9 mouse cellular contexts compared by ENCODE assay signal in the genomic region with DNA sequence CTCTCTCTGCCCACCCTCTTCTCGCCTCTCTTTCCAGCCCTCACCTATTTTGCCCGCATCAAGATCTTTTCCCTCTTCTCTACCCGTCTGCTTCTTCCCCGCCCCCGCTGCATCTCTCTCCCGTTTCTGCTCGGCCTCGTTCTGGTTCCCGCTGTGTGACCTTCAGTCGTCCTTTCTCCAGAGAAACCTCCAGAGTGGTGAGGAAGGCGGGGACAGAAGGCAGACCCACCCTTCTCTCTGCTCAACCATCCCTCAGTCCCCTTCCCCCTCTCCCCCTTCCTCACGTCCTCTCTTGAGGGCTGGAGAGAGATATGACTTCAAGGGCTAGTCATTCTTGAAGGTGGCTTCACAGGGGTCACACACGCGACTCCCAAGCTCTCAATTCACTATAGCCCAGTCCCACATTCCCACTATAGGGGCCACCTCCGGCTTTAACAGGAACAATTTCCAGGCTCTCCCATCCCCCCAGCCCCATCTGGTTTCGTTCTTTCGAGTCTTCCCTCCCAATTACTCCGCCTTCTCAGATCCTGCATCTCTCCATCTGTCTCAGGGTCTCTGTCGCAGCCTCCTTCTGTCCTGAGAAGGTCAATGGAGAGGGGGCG. TPM values are rescaled to one million over a fixed set of nuclear protein-coding genes. Genes with fewer than 3 reads are reported as not detected.
A peak's percentile ranks its signal among the peaks of the same experiment; 100 is the strongest.
DNase-seq lines count a peak whose midpoint lies in the region; ATAC-seq and TF ChIP-seq lines count a peak whose summit lies in the region.
"Had no signal": no experiment of that assay in that cellular context is flagged by ENCODE, and none has a peak within 500 bp of the region (broad histone marks: within the 10 kb centered on the region; RNA-seq: fewer than 3 reads in every experiment).

No protein-coding gene starts in this region.

- peaks cover 88% of the 10 kb centered on the region for H3K27me3 ChIP-seq in hindbrain, embryonic 12.5 days
- peaks cover 95% of the 10 kb centered on the region for H3K27me3 ChIP-seq in midbrain, embryonic 10.5 days (ENCODE audit: low read depth, poor library complexity, severe bottlenecking)
- peaks cover 68% of the 10 kb centered on the region for H3K27me3 ChIP-seq in liver, postnatal 0 days (ENCODE audit: insufficient read depth, low read length)

- H3K4me2 ChIP-seq in hindbrain, embryonic 12.5 days (replicated peaks), result peak overlapping the region; percentile 67
- no peak overlapping the region for H3K4me2 ChIP-seq in liver, postnatal 0 days (ENCODE audit: low read depth, low read length)

- H3K4me1 ChIP-seq in hindbrain, embryonic 12.5 days, result peaks cover 63% of the 10 kb centered on the region
- peaks cover 70% of the 10 kb centered on the region for H3K4me1 ChIP-seq in midbrain, embryonic 10.5 days
- H3K4me1 ChIP-seq in liver, postnatal 0 days (ENCODE audit: insufficient read depth), result peaks cover 5% of the 10 kb centered on the region

- no peak for TF ChIP-seq CTCF in liver, postnatal 0 days (IDR thresholded peaks at IDR 0.05; ENCODE audit: low read depth)

- peak overlapping the region; percentile 95 for H3K27ac ChIP-seq in hindbrain, embryonic 12.5 days
- H3K27ac ChIP-seq in midbrain, embryonic 10.5 days (replicated peaks), result peak overlapping the region; percentile 75
- no peak overlapping the region for H3K27ac ChIP-seq in liver, postnatal 0 days (ENCODE audit: low read depth)
- H3K27ac ChIP-seq: liver, embryonic 15.5 days had no signal

- H3K4me3 ChIP-seq in hindbrain, embryonic 12.5 days, result peak overlapping the region; percentile 10; the same call in 1 of the 2 replicates
- H3K4me3 ChIP-seq in midbrain, embryonic 10.5 days, result peak overlapping the region; percentile 58
- H3K4me3 ChIP-seq in liver, postnatal 0 days (ENCODE audit: low read depth, low read length), result no peak overlapping the region

- TF ChIP-seq EP300 in liver, postnatal 0 days (IDR thresholded peaks at IDR 0.05; ENCODE audit: low read depth), result no peak

- no peaks in the 10 kb centered on the region for H3K9me3 ChIP-seq in hindbrain, embryonic 12.5 days (replicated peaks)
- H3K9me3 ChIP-seq in midbrain, embryonic 10.5 days (replicated peaks), result no peaks in the 10 kb centered on the region
- no peaks in the 10 kb centered on the region for H3K9me3 ChIP-seq in liver, postnatal 0 days (ENCODE audit: low read length)
- H3K9me3 ChIP-seq: liver, embryonic 15.5 days had no signal

- H3K36me3 ChIP-seq in hindbrain, embryonic 12.5 days, result peaks cover 20% of the 10 kb centered on the region
- peaks cover 22% of the 10 kb centered on the region for H3K36me3 ChIP-seq in midbrain, embryonic 10.5 days
- H3K36me3 ChIP-seq in liver, postnatal 0 days (replicated peaks; ENCODE audit: insufficient read depth, low read length), result no peaks in the 10 kb centered on the region
- H3K36me3 ChIP-seq: liver, embryonic 15.5 days had no signal

- peak; percentile 73 for DNase-seq in layer of hippocampus, adult 11-12 months (ENCODE audit: low spot score)
- DNase-seq in layer of hippocampus, adult 9-10 months (ENCODE audit: low spot score), result no peak
- no peak for DNase-seq in midbrain, embryonic 10.5 days (ENCODE audit: low spot score)
- no peak for DNase-seq in liver, postnatal 0 days
- DNase-seq in lung, postnatal 10 days, result no peak
- no peak for DNase-seq in ovary, adult 18-20 months (ENCODE audit: low spot score)
- DNase-seq in thymus, postnatal 14 days, result no peak

- ATAC-seq in hindbrain, embryonic 12.5 days (ENCODE audit: low FRiP score), result no peak
- no peak for ATAC-seq in liver, postnatal 0 days

- 5% methylated on average over 20 of the region's 20 CpGs for WGBS in hindbrain, embryonic 12.5 days
- WGBS in midbrain, embryonic 10.5 days, result 7% methylated on average over 20 of the region's 20 CpGs
- WGBS in liver, postnatal 0 days (ENCODE audit: insufficient replicate concordance), result 14% methylated on average over 20 of the region's 20 CpGs

- H3K9ac ChIP-seq in hindbrain, embryonic 12.5 days, result peak overlapping the region; percentile 60; the same call in 1 of the 2 replicates
- no peak overlapping the region for H3K9ac ChIP-seq in liver, postnatal 0 days (replicated peaks)
- H3K9ac ChIP-seq: liver, embryonic 15.5 days had no signal

RNA-seq across cellular contexts. Expression of a gene that starts 3.4 kb away (rescaled TPM):
- polyA plus RNA-seq in hindbrain, embryonic 12.5 days (2016; fragmentation: Nextera tagmentation; extraction: Ambion mirVana), result 110 and 121 TPM in 2 replicates
- 11.1 and 27.0 TPM in 2 replicates for polyA plus RNA-seq in midbrain, embryonic 10.5 days (2016; fragmentation: Nextera tagmentation; extraction: Ambion mirVana)
- 0.85 and 1.2 TPM in 2 replicates for polyA plus RNA-seq in liver, postnatal 0 days (2015; fragmentation: Nextera tagmentation; extraction: Ambion mirVana)

RNA-seq across cellular contexts. Expression of a gene that starts 36.6 kb away (rescaled TPM):
- 122 and 138 TPM in 2 replicates for polyA plus RNA-seq in hindbrain, embryonic 12.5 days (2016; fragmentation: Nextera tagmentation; extraction: Ambion mirVana)
- polyA plus RNA-seq in midbrain, embryonic 10.5 days (2016; fragmentation: Nextera tagmentation; extraction: Ambion mirVana), result 89.0 and 109 TPM in 2 replicates
- polyA plus RNA-seq in liver, postnatal 0 days (2015; fragmentation: Nextera tagmentation; extraction: Ambion mirVana), result 88.2 and 92.7 TPM in 2 replicates
